Mouse (Mus musculus) MEL (cell line): ENCODE data around the gene Pusl1. TPM values are rescaled to one million over a fixed set of nuclear protein-coding genes. Genes with fewer than 3 reads are reported as not detected.

Experiments
- DNase-seq: peaks from one replicate; pipeline ENCODE4 v3.0.0; 2011; ENCODE audit warnings: low read depth, low spot score
- H3K27ac ChIP-seq: 2 replicates; pipeline ENCODE4 v1.5.1; 2012; ENCODE audit warnings: low read depth, mild to moderate bottlenecking, control low read depth, low read length, moderate library complexity; ENCODE audit not compliant: control insufficient read depth
- H3K27me3 ChIP-seq, 2 experiments: fragments of 150-350 bp in 1 of 2; sonication (generic) in 1 of 2; 2 replicates each; pipeline ENCODE4 v1.6.1; 2012; ENCODE audit warnings: low read length in 2 of 2, mild to moderate bottlenecking in 2 of 2, improper control_type of control experiment in 1 of 2, moderate library complexity in 1 of 2; ENCODE audit not compliant: insufficient read depth in 2 of 2, control insufficient read depth in 1 of 2
- H3K36me3 ChIP-seq, 2 experiments: 2 replicates each; pipeline ENCODE4 v1.6.1; 2012 to 2014; ENCODE audit warnings: low read length in 2 of 2, improper control_type of control experiment in 1 of 2, inconsistent platforms in 1 of 2, mild to moderate bottlenecking in 1 of 2; ENCODE audit not compliant: insufficient read depth in 2 of 2, control insufficient read depth in 1 of 2
- H3K4me1 ChIP-seq, 2 experiments: fragments of 150-350 bp in 1 of 2; sonication (generic) in 1 of 2; 2 replicates each; pipeline ENCODE4 v1.6.1; 2012; ENCODE audit warnings: low read length in 2 of 2, improper control_type of control experiment in 1 of 2, mild to moderate bottlenecking in 1 of 2; ENCODE audit not compliant: insufficient read depth in 2 of 2, control insufficient read depth in 1 of 2
- H3K4me3 ChIP-seq, 2 experiments: fragments of 150-350 bp in 1 of 2; sonication (generic) in 1 of 2; 2 replicates each; pipeline ENCODE4 v1.5.1; 2012; ENCODE audit warnings: low read depth in 2 of 2, low read length in 2 of 2, mild to moderate bottlenecking in 2 of 2, moderate library complexity in 2 of 2, control low read depth in 1 of 2, improper control_type of control experiment in 1 of 2; ENCODE audit not compliant: control insufficient read depth in 1 of 2, insufficient read depth in 1 of 2
- H3K79me2 ChIP-seq: 2 replicates; pipeline ENCODE4 v1.6.1; 2012; ENCODE audit warnings: mild to moderate bottlenecking, low read length, moderate library complexity; ENCODE audit not compliant: control insufficient read depth, poor library complexity, insufficient read depth
- H3K9ac ChIP-seq: 2 replicates; pipeline ENCODE4 v1.6.1; 2012; ENCODE audit warnings: low read depth, mild to moderate bottlenecking, control low read depth, low read length, moderate library complexity; ENCODE audit not compliant: control insufficient read depth, poor library complexity, severe bottlenecking
- H3K9me3 ChIP-seq: fragments of 150-350 bp; sonication (generic); replicated peaks from 2 replicates; pipeline ENCODE4 v1.6.1; 2012; ENCODE audit warnings: mild to moderate bottlenecking, low read length, improper control_type of control experiment, moderate library complexity; ENCODE audit not compliant: insufficient read depth
- BHLHE40 ChIP-seq: IDR thresholded peaks from 2 replicates; pipeline ENCODE4 v1.6.1; 2012; ENCODE audit warnings: low read depth, mild to moderate bottlenecking, inconsistent platforms, low read length, improper control_type of control experiment, borderline replicate concordance
- CHD1 ChIP-seq: IDR thresholded peaks from 2 replicates; pipeline ENCODE4 v1.6.1; 2012; ENCODE audit warnings: low read depth, mild to moderate bottlenecking, inconsistent platforms, low read length, improper control_type of control experiment
- CHD2 ChIP-seq: IDR thresholded peaks from 2 replicates; pipeline ENCODE4 v1.6.1; 2011; ENCODE audit warnings: low read length, improper control_type of control experiment
- ELF1 ChIP-seq: IDR thresholded peaks from 2 replicates; pipeline ENCODE4 v1.6.1; 2014; ENCODE audit warnings: low read depth, mild to moderate bottlenecking, inconsistent platforms, low read length, improper control_type of control experiment, moderate library complexity
- ETS1 ChIP-seq: IDR thresholded peaks from 2 replicates; pipeline ENCODE4 v1.6.1; 2012; ENCODE audit warnings: low read depth, mild to moderate bottlenecking, inconsistent platforms, low read length, improper control_type of control experiment, moderate library complexity
- GABPA ChIP-seq: IDR thresholded peaks from 2 replicates; pipeline ENCODE4 v1.6.1; 2012; ENCODE audit warnings: low read depth, mild to moderate bottlenecking, inconsistent platforms, low read length, improper control_type of control experiment, moderate library complexity
- HCFC1 ChIP-seq: IDR thresholded peaks from 2 replicates; pipeline ENCODE4 v1.6.1; 2012; ENCODE audit warnings: low read depth, mild to moderate bottlenecking, inconsistent platforms, low read length, improper control_type of control experiment, moderate library complexity
- MAFK ChIP-seq: IDR thresholded peaks from 2 replicates; pipeline ENCODE4 v1.6.1; 2011; ENCODE audit warnings: low read depth, mild to moderate bottlenecking, low read length, improper control_type of control experiment, borderline replicate concordance
- MAX ChIP-seq: IDR thresholded peaks from 2 replicates; pipeline ENCODE4 v1.6.1; 2011; ENCODE audit warnings: low read length, improper control_type of control experiment
- MEF2A ChIP-seq: IDR thresholded peaks from 2 replicates; pipeline ENCODE4 v1.6.1; 2014; ENCODE audit warnings: low read depth, mild to moderate bottlenecking, inconsistent platforms, low read length, improper control_type of control experiment; ENCODE audit not compliant: poor library complexity, insufficient replicate concordance, severe bottlenecking; ENCODE audit errors: extremely low read depth
- MYB ChIP-seq: IDR thresholded peaks from 2 replicates; pipeline ENCODE4 v1.6.1; 2011; ENCODE audit warnings: mild to moderate bottlenecking, low read depth, low read length, improper control_type of control experiment
- MYC ChIP-seq: IDR thresholded peaks from 2 replicates; pipeline ENCODE4 v1.6.1; 2011; ENCODE audit warnings: low read depth, mild to moderate bottlenecking, low read length, improper control_type of control experiment, moderate library complexity
- NELFE ChIP-seq: IDR thresholded peaks from 2 replicates; pipeline ENCODE4 v1.6.1; 2011; ENCODE audit warnings: low read depth, low read length, improper control_type of control experiment
- NRF1 ChIP-seq: IDR thresholded peaks from 2 replicates; pipeline ENCODE4 v1.6.1; 2014; ENCODE audit warnings: low read depth, mild to moderate bottlenecking, inconsistent platforms, low read length, improper control_type of control experiment, moderate library complexity; ENCODE audit not compliant: poor library complexity, insufficient read depth, severe bottlenecking
- POLR2AphosphoS2 ChIP-seq: IDR thresholded peaks from 2 replicates; pipeline ENCODE4 v1.6.1; 2011; ENCODE audit warnings: low read length, improper control_type of control experiment
- POLR2AphosphoS5 ChIP-seq: IDR thresholded peaks from 2 replicates; pipeline ENCODE4 v1.6.1; 2012; ENCODE audit warnings: low read depth, borderline replicate concordance, mild to moderate bottlenecking, inconsistent platforms, low read length, moderate library complexity, mixed read lengths
- RAD21 ChIP-seq: IDR thresholded peaks from 2 replicates; pipeline ENCODE4 v1.6.1; 2011; ENCODE audit warnings: mild to moderate bottlenecking, low read depth, low read length, improper control_type of control experiment
- SIN3A ChIP-seq: IDR thresholded peaks from 2 replicates; pipeline ENCODE4 v1.6.1; 2012; ENCODE audit warnings: low read length, improper control_type of control experiment, inconsistent platforms
- SMC3 ChIP-seq: IDR thresholded peaks from 2 replicates; pipeline ENCODE4 v1.6.1; 2011; ENCODE audit warnings: low read depth, low read length, improper control_type of control experiment
- TAL1 ChIP-seq: IDR thresholded peaks from 2 replicates; pipeline ENCODE4 v1.6.1; 2012; ENCODE audit warnings: mild to moderate bottlenecking, inconsistent platforms, low read length, moderate library complexity, mixed read lengths
- TBP ChIP-seq: IDR thresholded peaks from 2 replicates; pipeline ENCODE4 v1.8.0; 2011; ENCODE audit warnings: low read depth, low read length, improper control_type of control experiment
- TCF12 ChIP-seq: IDR thresholded peaks from 2 replicates; pipeline ENCODE4 v1.6.1; 2014; ENCODE audit warnings: low read depth, mild to moderate bottlenecking, inconsistent platforms, low read length, improper control_type of control experiment, moderate library complexity
- UBTF ChIP-seq: IDR thresholded peaks from 2 replicates; pipeline ENCODE4 v1.6.1; 2012; ENCODE audit warnings: low read depth, mild to moderate bottlenecking, inconsistent platforms, low read length, improper control_type of control experiment, moderate library complexity, borderline replicate concordance; ENCODE audit not compliant: insufficient read depth
- USF1 ChIP-seq: IDR thresholded peaks from 2 replicates; pipeline ENCODE4 v1.6.1; 2014; ENCODE audit warnings: low read depth, mild to moderate bottlenecking, inconsistent platforms, low read length, improper control_type of control experiment, moderate library complexity
- USF2 ChIP-seq, 2 experiments: IDR thresholded peaks; 2 replicates each; pipeline ENCODE4 v1.6.1; 2011 to 2012; ENCODE audit warnings: improper control_type of control experiment in 2 of 2, low read length in 2 of 2, borderline replicate concordance in 1 of 2, inconsistent platforms in 1 of 2, low read depth in 1 of 2, mild to moderate bottlenecking in 1 of 2; ENCODE audit not compliant: insufficient read depth in 1 of 2
- ZKSCAN1 ChIP-seq: IDR thresholded peaks from 2 replicates; pipeline ENCODE4 v1.6.1; 2012; ENCODE audit warnings: low read depth, mild to moderate bottlenecking, inconsistent platforms, low read length, improper control_type of control experiment, moderate library complexity
- ZMIZ1 ChIP-seq: IDR thresholded peaks from 2 replicates; pipeline ENCODE4 v1.6.1; 2012; ENCODE audit warnings: low read depth, mild to moderate bottlenecking, inconsistent platforms, low read length, improper control_type of control experiment, moderate library complexity
- ZNF384 ChIP-seq: IDR thresholded peaks from 2 replicates; pipeline ENCODE4 v1.6.1; 2012; ENCODE audit warnings: low read depth, mild to moderate bottlenecking, inconsistent platforms, low read length, improper control_type of control experiment
- polyA plus RNA-seq, 2 experiments: library from polyadenylated mRNA; stranded (reverse) in 1 of 2; unstranded in 1 of 2; fragments of >175 nt in 1 of 2; fragments of >200 nt in 1 of 2; gene quantifications; 2 replicates each; pipeline versions ENCODE4 v1.2.1 to v1.2.4; 2012; ENCODE audit warnings: low replicate concordance in 2 of 2, low read depth in 1 of 2; ENCODE audit not compliant: insufficient read length in 2 of 2, insufficient read depth in 1 of 2, missing spikeins in 1 of 2
- total RNA-seq: library from RNA; depleted of rRNA; stranded (reverse); fragments of 300-350 nt; gene quantifications from 2 replicates; pipeline ENCODE4 v1.2.3, GENCODE M21; 2012

Pusl1 gene
- total and polyA plus RNA-seq, 3 experiments = 65.2 to 68.4 TPM; not detected in 1

GRCm38 (mm10) chr4:155854991-155855390, 36.6 kb downstream of the Pusl1 start:
- Histone ChIP-seq H3K4me1 (peaks cover 11 to 22% of the 10 kb centered on the region in 2 experiments), H3K27me3 (no peaks in the 10 kb centered on the region), H3K9ac (no peak overlapping the region), H3K27ac (no peak overlapping the region), H3K36me3 (peaks cover 2 to 4% of the 10 kb centered on the region in 2 experiments; a peak in 3 of 4 replicates), H3K4me3 (no peak overlapping the region), H3K9me3 (no peaks in the 10 kb centered on the region), H3K79me2 (peaks cover 23% of the 10 kb centered on the region)
- no peak for TF ChIP-seq SMC3
- no peak for TF ChIP-seq ZMIZ1
- no peak for TF ChIP-seq ZKSCAN1
- TF ChIP-seq BHLHE40 = no peak
- TF ChIP-seq RAD21 = no peak
- no peak for TF ChIP-seq GABPA
- no peak for TF ChIP-seq MYC
- no peak for TF ChIP-seq TAL1
- no peak for TF ChIP-seq MEF2A
- TF ChIP-seq CHD1 = no peak
- TF ChIP-seq MYB = no peak
- no peak for TF ChIP-seq MAFK
- TF ChIP-seq USF1 = no peak
- no peak for TF ChIP-seq POLR2AphosphoS2
- TF ChIP-seq CHD2 = no peak
- no peak for TF ChIP-seq ELF1
- no peak for DNase-seq

- TF ChIP-seq MYC (no peak), SIN3A (no peak), POLR2AphosphoS5 (no peak), MYB (no peak), NRF1 (no peak), ZNF384 (no peak), TAL1 (no peak), UBTF (no peak), NELFE (no peak), ZKSCAN1 (no peak), HCFC1 (no peak), CHD1 (no peak), USF2 (IDR thresholded peaks at IDR 0.05; ENCODE audit: borderline replicate concordance in 1 of 2, insufficient read depth in 1 of 2, low read depth in 1 of 2, low read length in 2 of 2) (no peak), ETS1 (no peak), MAX (no peak), TCF12 (no peak), TBP (no peak), BHLHE40 (no peak), MAFK (no peak)
- H3K9ac ChIP-seq = no peak overlapping the region
- no peak for DNase-seq
- H3K9me3 ChIP-seq = no peaks in the 10 kb centered on the region
- no peak overlapping the region for H3K27ac ChIP-seq
- no peak overlapping the region for H3K4me3 ChIP-seq
- H3K36me3 ChIP-seq = peaks cover 4 to 17% of the 10 kb centered on the region in 2 experiments; a peak in 3 of 4 replicates
- peaks cover 36% of the 10 kb centered on the region for H3K79me2 ChIP-seq
- H3K27me3 ChIP-seq = no peaks in the 10 kb centered on the region
- peaks cover 23 to 38% of the 10 kb centered on the region in 2 experiments for H3K4me1 ChIP-seq
Observed at GRCm38 (mm10) chr4:155853421-155853820, 38.2 kb downstream of the Pusl1 start.
